Comparison of ENCODE assay signal across 8 mouse cellular contexts in the genomic region with DNA sequence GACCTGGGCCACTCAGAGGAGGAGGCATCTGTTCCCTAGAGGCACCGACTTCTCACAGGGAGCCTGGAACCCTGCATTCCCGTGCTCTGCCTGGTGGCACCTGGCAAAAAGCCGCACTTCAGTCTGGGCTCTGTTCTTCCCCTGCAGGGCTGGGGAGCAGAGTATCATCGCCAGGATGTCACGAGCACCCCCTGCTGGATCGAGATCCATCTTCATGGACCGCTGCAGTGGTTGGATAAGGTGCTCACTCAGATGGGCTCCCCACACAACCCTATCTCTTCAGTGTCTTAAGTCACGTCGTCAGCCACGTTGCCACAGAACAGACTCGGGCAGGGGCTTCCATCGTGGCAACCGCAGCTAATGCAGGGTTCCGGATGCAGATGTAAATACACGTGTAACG. TPM values are rescaled to one million over a fixed set of nuclear protein-coding genes. Genes with fewer than 3 reads are reported as not detected.
DNase-seq lines count a peak whose midpoint lies in the region; ATAC-seq and TF ChIP-seq lines count a peak whose summit lies in the region.

No protein-coding gene starts in this region.

- intact Hi-C loops in heart, adult 2 months (cut with DNase I): no loop called here

- TF ChIP-seq CTCF in heart, adult 2 months (IDR thresholded peaks at IDR 0.05): peak; percentile 64
- TF ChIP-seq CTCF in stomach, postnatal 0 days (IDR thresholded peaks at IDR 0.05; ENCODE audit: low read depth): peak; percentile 82

- no peaks in the 10 kb centered on the region for H3K79me2 ChIP-seq in heart, adult 2 months (replicated peaks; ENCODE audit: control insufficient read depth, insufficient read depth, low read length)

- no peak overlapping the region for H3K9ac ChIP-seq in heart, adult 2 months (ENCODE audit: low read depth, low read length)
- H3K9ac ChIP-seq in midbrain, embryonic 15.5 days: no peak overlapping the region
- no peak overlapping the region for H3K9ac ChIP-seq in stomach, postnatal 0 days (ENCODE audit: low read length)

- H3K36me3 ChIP-seq in heart, adult 2 months (ENCODE audit: control insufficient read depth, insufficient read depth, low read length): no peaks in the 10 kb centered on the region
- H3K36me3 ChIP-seq in midbrain, embryonic 15.5 days (replicated peaks): no peaks in the 10 kb centered on the region
- H3K36me3 ChIP-seq in stomach, postnatal 0 days (ENCODE audit: control insufficient read depth, insufficient read depth, low read length): 0 out of 2 replicates have a peak, but pooled peaks cover under 1% of the 10 kb centered on the region

- no peaks in the 10 kb centered on the region for H3K9me3 ChIP-seq in midbrain, embryonic 15.5 days
- H3K9me3 ChIP-seq in stomach, postnatal 0 days (ENCODE audit: control insufficient read depth, low read length): peaks cover 3% of the 10 kb centered on the region; the same call in 1 of the 2 replicates

- no peak overlapping the region for H3K4me3 ChIP-seq in heart, adult 2 months
- no peak overlapping the region for H3K4me3 ChIP-seq in midbrain, embryonic 15.5 days
- H3K4me3 ChIP-seq in stomach, postnatal 0 days (ENCODE audit: low read depth, low read length): no peak overlapping the region

- no peak overlapping the region for H3K27ac ChIP-seq in heart, adult 2 months
- H3K27ac ChIP-seq in midbrain, embryonic 15.5 days: no peak overlapping the region
- no peak overlapping the region for H3K27ac ChIP-seq in stomach, postnatal 0 days (replicated peaks)

- H3K4me2 ChIP-seq in midbrain, embryonic 15.5 days: peak overlapping the region; percentile 14; the same call in 1 of the 2 replicates
- no peak overlapping the region for H3K4me2 ChIP-seq in stomach, postnatal 0 days (replicated peaks; ENCODE audit: low read depth)

- TF ChIP-seq EP300 in heart, adult 2 months (IDR thresholded peaks at IDR 0.05; ENCODE audit: insufficient read depth, low read depth, low read length): no peak
- TF ChIP-seq EP300 in stomach, postnatal 0 days (optimal IDR thresholded peaks at IDR 0.05): no peak

- ATAC-seq in midbrain, embryonic 15.5 days (replicated peaks): peak; percentile 71; the same call in 1 of the 2 replicates
- peak; percentile 71 for ATAC-seq in stomach, postnatal 0 days (ENCODE audit: low FRiP score, low TSS enrichment)

- no peaks in the 10 kb centered on the region for H3K4me1 ChIP-seq in heart, adult 2 months (ENCODE audit: control insufficient read depth, insufficient read depth, low read length)
- H3K4me1 ChIP-seq in midbrain, embryonic 15.5 days: no peaks in the 10 kb centered on the region
- no peaks in the 10 kb centered on the region for H3K4me1 ChIP-seq in stomach, postnatal 0 days (replicated peaks; ENCODE audit: control insufficient read depth, insufficient read depth)

- 35% methylated on average over 16 of the region's 16 CpGs for WGBS in heart, adult 2 months
- WGBS in midbrain, embryonic 15.5 days: 42% methylated on average over 16 of the region's 16 CpGs
- 30% methylated on average over 16 of the region's 16 CpGs for WGBS in stomach, postnatal 0 days

- DNase-seq in spleen, postnatal 10 days (ENCODE audit: low spot score in 2 of 2): peak; percentile 11 to 58
- DNase-seq in spleen, adult 12 weeks (ENCODE audit: low spot score): no peak
- peak; percentile 76 for DNase-seq in cerebellum, postnatal 10 days
- peak; percentile 39 to 44 for DNase-seq in heart, adult 2 months
- peak; percentile 43 to 64 for DNase-seq in kidney, adult 8-10 months
- DNase-seq in liver: peak; percentile 50
- DNase-seq in stomach, postnatal 0 days (ENCODE audit: low spot score): peak; percentile 77

- H3K27me3 ChIP-seq in heart, adult 2 months (ENCODE audit: control insufficient read depth, insufficient read depth, low read length): no peaks in the 10 kb centered on the region; the same call in 1 of the 2 replicates
- no peaks in the 10 kb centered on the region for H3K27me3 ChIP-seq in midbrain, embryonic 15.5 days (replicated peaks)
- no peaks in the 10 kb centered on the region for H3K27me3 ChIP-seq in stomach, postnatal 0 days (ENCODE audit: control insufficient read depth, insufficient read depth, low read length)

- no peak for TF ChIP-seq POLR2A in heart, adult 2 months (IDR thresholded peaks at IDR 0.05; ENCODE audit: insufficient read depth, low read depth, low read length)

RNA-seq across cellular contexts. Expression of a gene that starts 10.4 kb away (rescaled TPM):
- total RNA-seq in heart, adult 2 months (2021): 10 to 100 TPM; 20.5 to 22.3 TPM
- polyA plus RNA-seq in heart, adult 2 months (2012; rRNA removed): 8.9 and 11.0 TPM in 2 replicates
- polyA plus RNA-seq in midbrain, embryonic 15.5 days (2015; fragmentation: Nextera tagmentation; extraction: Ambion mirVana): 41.9 and 44.1 TPM in 2 replicates
- polyA plus RNA-seq in stomach, postnatal 0 days (2015; fragmentation: Nextera tagmentation; extraction: Ambion mirVana): 24.7 and 27.6 TPM in 2 replicates

RNA-seq across cellular contexts. Expression of a gene that starts 41.8 kb away (rescaled TPM):
- 1 to 10 TPM; 1.6 to 3.5 TPM for total RNA-seq in heart, adult 2 months (2021)
- 1.0 and 1.5 TPM in 2 replicates for polyA plus RNA-seq in heart, adult 2 months (2012; rRNA removed)
- polyA plus RNA-seq in midbrain, embryonic 15.5 days (2015; fragmentation: Nextera tagmentation; extraction: Ambion mirVana): 0.30 and 0.46 TPM in 2 replicates
- 0.56 and 0.87 TPM in 2 replicates for polyA plus RNA-seq in stomach, postnatal 0 days (2015; fragmentation: Nextera tagmentation; extraction: Ambion mirVana)
